Mouse (Mus musculus) forebrain, postnatal 0 days (tissue): ENCODE data around the gene Krt78. TPM values are rescaled to one million over a fixed set of nuclear protein-coding genes. Genes with fewer than 3 reads are reported as not detected.

Experiments
- ATAC-seq: fragments of 200-750 bp; cut with Nextera tagmentation; 2 replicates; pipeline ENCODE4 v1.8.0; 2017; ENCODE audit warnings: mild to moderate bottlenecking, moderate library complexity
- DNase-seq: peaks from one replicate; pipeline ENCODE4 v3.0.0-alpha.2; 2015
- H3K27ac ChIP-seq: fragments of 300-500 bp; sonication (generic); 2 replicates; pipeline ENCODE4 v1.5.1; 2014; ENCODE audit warnings: low read depth, mild to moderate bottlenecking, antibody characterized with exemption, low read length, moderate library complexity, mixed read lengths
- H3K27me3 ChIP-seq: fragments of 300-500 bp; sonication (generic); 2 replicates; pipeline ENCODE4 v1.6.1; 2014; ENCODE audit warnings: mild to moderate bottlenecking, low read length, mixed read lengths; ENCODE audit not compliant: insufficient read depth
- H3K36me3 ChIP-seq: fragments of 300-500 bp; sonication (generic); 2 replicates; pipeline ENCODE4 v1.6.1; 2014; ENCODE audit warnings: mild to moderate bottlenecking, moderate library complexity; ENCODE audit not compliant: insufficient read depth
- H3K4me1 ChIP-seq: fragments of 300-500 bp; sonication (generic); 2 replicates; pipeline ENCODE4 v1.6.1; 2014; ENCODE audit warnings: antibody characterized with exemption; ENCODE audit not compliant: insufficient read depth
- H3K4me2 ChIP-seq: fragments of 300-500 bp; sonication (generic); 2 replicates; pipeline ENCODE4 v1.6.1; 2014; ENCODE audit warnings: low read depth, mild to moderate bottlenecking, moderate library complexity
- H3K4me3 ChIP-seq: fragments of 300-500 bp; sonication (generic); 2 replicates; pipeline ENCODE4 v1.5.1; 2014; ENCODE audit warnings: low read depth, low read length, mixed read lengths
- H3K9ac ChIP-seq: fragments of 300-500 bp; sonication (generic); 2 replicates; pipeline ENCODE4 v1.6.1; 2014; ENCODE audit warnings: mild to moderate bottlenecking
- H3K9me3 ChIP-seq: fragments of 300-500 bp; sonication (generic); 2 replicates; pipeline ENCODE4 v1.6.1; 2016; ENCODE audit warnings: low read length
- CTCF ChIP-seq: sonication (generic); IDR thresholded peaks from 2 replicates; pipeline ENCODE4 v1.5.1; 2016; ENCODE audit warnings: antibody characterized with exemption, control low read depth, low read depth
- WGBS: fragments of 180-500 bp; shearing (Covaris S2); extraction: QIAGEN DNeasy Blood & Tissue Kit; methylation state at CpG from one replicate; pipeline ENCODE4 v1.1.7; 2014; 5-methylcytosine and 5-hydroxymethylcytosine counted together
- polyA plus RNA-seq: library from polyadenylated mRNA; unstranded; fragments of >200 nt; fragmentation: Nextera tagmentation; extraction: Ambion mirVana; gene quantifications from 2 replicates; pipeline ENCODE4 v1.2.1, GENCODE M21; 2015
- total RNA-seq: library from RNA; depleted of rRNA; stranded (reverse); fragments of >200 nt; gene quantifications from 2 replicates; pipeline ENCODE4 v1.2.3, GENCODE M21; 2014

Gene Krt78
- total and polyA plus RNA-seq, 2 experiments from 2014 or later: not detected

- H3K4me2 ChIP-seq: no peak overlapping the region
Measured at GRCm38 (mm10) chr15:101973414-101974077, 19.5 kb upstream of the Krt78 start.

DNA sequence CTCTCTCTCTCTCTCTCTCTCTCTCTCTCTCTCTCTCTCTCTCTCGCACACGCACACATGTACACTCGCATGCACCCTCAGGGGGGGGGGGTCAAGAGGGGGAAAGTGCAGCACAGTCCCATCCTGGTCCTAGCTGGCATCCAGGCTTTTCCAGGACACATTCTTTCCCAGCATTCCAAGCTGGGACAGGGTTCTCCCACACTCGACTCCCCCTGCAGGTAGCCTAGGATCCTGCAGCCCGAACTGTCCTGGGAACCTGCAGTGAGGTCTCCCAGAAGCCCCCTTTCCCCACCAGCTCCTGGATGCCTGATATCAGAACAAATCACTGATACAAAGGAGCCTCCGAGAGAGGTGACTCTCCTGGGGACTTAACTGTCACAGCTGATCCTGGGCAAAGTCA, 16.4 kb upstream of the Krt78 start:
- peak; percentile 39; the same call in 1 of the 2 replicates for ATAC-seq

More at GRCm38 (mm10) chr15:101973414-101974077, 19.5 kb upstream of the Krt78 start:
- ATAC-seq: peak; percentile 87
- H3K9me3 ChIP-seq: no peaks in the 10 kb centered on the region
- H3K27ac ChIP-seq: no peak overlapping the region
- peak; percentile 99 for TF ChIP-seq CTCF
- DNase-seq: peak; percentile 97
- H3K4me1 ChIP-seq: peaks cover 6% of the 10 kb centered on the region; the same call in 1 of the 2 replicates
- WGBS: 11% methylated on average over 15 of the region's 15 CpGs
- no peaks in the 10 kb centered on the region for H3K36me3 ChIP-seq
- H3K9ac ChIP-seq: no peak overlapping the region
- no peaks in the 10 kb centered on the region; the same call in 1 of the 2 replicates for H3K27me3 ChIP-seq
- no peak overlapping the region for H3K4me3 ChIP-seq

GRCm38 (mm10) chr15:101966808-101967207, 12.7 kb upstream of the Krt78 start:
- Histone ChIP-seq H3K9ac (no peak overlapping the region), H3K4me3 (no peak overlapping the region), H3K4me1 (no peaks in the 10 kb centered on the region), H3K4me2 (no peak overlapping the region), H3K27me3 (no peaks in the 10 kb centered on the region), H3K27ac (no peak overlapping the region), H3K9me3 (no peaks in the 10 kb centered on the region), H3K36me3 (no peaks in the 10 kb centered on the region)
- TF ChIP-seq CTCF: no peak
- ATAC-seq: no peak
- WGBS: 79% methylated on average over 8 of the region's 8 CpGs
- DNase-seq: no peak

More for the DNA sequence above, 16.4 kb upstream of the Krt78 start:
- 14% methylated on average over 3 of the region's 6 CpGs for WGBS
- Histone ChIP-seq H3K27me3 (no peaks in the 10 kb centered on the region; the same call in 1 of the 2 replicates), H3K36me3 (no peaks in the 10 kb centered on the region), H3K9ac (no peak overlapping the region), H3K4me1 (no peaks in the 10 kb centered on the region), H3K9me3 (no peaks in the 10 kb centered on the region), H3K27ac (no peak overlapping the region), H3K4me2 (no peak overlapping the region), H3K4me3 (no peak overlapping the region)
- peak; percentile 63 for DNase-seq
- peak; percentile 78 for TF ChIP-seq CTCF

GRCm38 (mm10) chr15:101958891-101959290, 4.8 kb upstream of the Krt78 start:
- Histone ChIP-seq H3K36me3 (no peaks in the 10 kb centered on the region), H3K9ac (no peak overlapping the region), H3K27me3 (no peaks in the 10 kb centered on the region), H3K4me3 (no peak overlapping the region), H3K9me3 (no peaks in the 10 kb centered on the region), H3K27ac (no peak overlapping the region), H3K4me2 (no peak overlapping the region), H3K4me1 (no peaks in the 10 kb centered on the region)
- DNase-seq: no peak
- no peak for TF ChIP-seq CTCF
- WGBS: 67% methylated on average over 3 of the region's 3 CpGs
- ATAC-seq: no peak

DNA sequence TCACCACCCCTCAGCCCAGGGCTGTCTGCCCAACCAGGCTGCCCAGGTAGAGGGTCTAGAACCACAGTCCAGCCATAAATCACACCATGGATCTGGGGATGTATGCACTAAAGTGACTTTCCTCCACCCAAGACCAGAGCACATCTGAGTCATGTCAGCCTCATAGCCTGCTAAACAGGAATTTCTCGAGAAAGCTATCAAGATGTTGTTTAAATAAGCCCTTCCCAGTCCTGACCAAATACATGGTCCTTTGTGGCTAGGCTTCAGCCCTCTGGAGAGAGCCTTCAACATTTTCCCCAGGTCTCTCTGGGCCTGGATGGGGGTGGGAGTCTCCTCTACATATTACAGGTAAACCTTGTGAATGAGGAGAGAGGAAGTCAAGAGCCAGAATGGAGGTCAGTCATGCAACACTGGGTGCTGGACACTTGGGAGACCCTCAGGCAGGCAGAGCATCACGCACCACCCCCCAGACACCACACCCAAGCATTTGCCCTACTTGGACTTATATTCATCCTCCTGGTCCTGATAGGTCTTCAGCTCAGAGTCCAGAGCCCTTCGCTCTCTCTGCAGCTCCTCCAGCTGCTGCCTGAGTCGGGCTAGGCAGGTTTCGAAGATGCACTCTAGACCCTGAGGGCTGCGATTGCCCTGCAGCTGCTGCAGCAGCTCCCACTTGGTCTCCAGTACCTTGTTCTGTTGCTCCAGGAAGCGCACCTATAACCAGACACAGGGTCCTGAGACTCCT, 1.2 kb downstream of the Krt78 start:
- no peak overlapping the region for H3K4me2 ChIP-seq
- no peaks in the 10 kb centered on the region for H3K27me3 ChIP-seq
- H3K9me3 ChIP-seq: no peaks in the 10 kb centered on the region
- no peak overlapping the region for H3K27ac ChIP-seq
- ATAC-seq (no peak), DNase-seq (no peak)
- H3K4me3 ChIP-seq: no peak overlapping the region
- no peak for TF ChIP-seq CTCF
- 91% methylated on average over 7 of the region's 7 CpGs for WGBS
- H3K36me3 ChIP-seq: no peaks in the 10 kb centered on the region
- H3K9ac ChIP-seq: no peak overlapping the region
- H3K4me1 ChIP-seq: no peaks in the 10 kb centered on the region

DNA sequence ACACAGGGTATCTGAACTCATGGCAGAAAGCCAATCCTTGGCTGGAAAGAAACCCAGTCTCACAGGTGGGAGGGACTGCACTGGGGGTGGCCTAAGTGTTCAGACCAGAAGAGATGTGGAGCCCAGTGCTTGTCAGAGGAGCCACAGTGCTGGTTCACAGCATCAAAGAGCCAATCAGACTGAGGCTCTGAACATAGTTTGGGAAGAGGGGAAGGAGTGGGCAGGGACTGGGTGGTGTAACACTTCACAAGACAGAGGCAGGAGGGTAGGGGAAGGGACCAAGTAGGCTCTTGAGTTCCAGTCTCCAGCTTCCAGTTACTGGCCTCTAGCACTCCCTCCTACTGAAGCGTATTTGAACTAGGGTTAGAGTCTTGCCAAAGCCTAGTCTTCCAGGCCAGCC, 8.7 kb downstream of the Krt78 start:
- Histone ChIP-seq H3K4me1 (no peaks in the 10 kb centered on the region), H3K27ac (no peak overlapping the region), H3K4me3 (no peak overlapping the region), H3K4me2 (no peak overlapping the region), H3K9me3 (no peaks in the 10 kb centered on the region), H3K36me3 (no peaks in the 10 kb centered on the region), H3K9ac (no peak overlapping the region), H3K27me3 (no peaks in the 10 kb centered on the region)
- WGBS: 67% methylated on average over 1 of the region's 1 CpGs
- no peak for TF ChIP-seq CTCF
- no peak for ATAC-seq
- DNase-seq: no peak

DNA sequence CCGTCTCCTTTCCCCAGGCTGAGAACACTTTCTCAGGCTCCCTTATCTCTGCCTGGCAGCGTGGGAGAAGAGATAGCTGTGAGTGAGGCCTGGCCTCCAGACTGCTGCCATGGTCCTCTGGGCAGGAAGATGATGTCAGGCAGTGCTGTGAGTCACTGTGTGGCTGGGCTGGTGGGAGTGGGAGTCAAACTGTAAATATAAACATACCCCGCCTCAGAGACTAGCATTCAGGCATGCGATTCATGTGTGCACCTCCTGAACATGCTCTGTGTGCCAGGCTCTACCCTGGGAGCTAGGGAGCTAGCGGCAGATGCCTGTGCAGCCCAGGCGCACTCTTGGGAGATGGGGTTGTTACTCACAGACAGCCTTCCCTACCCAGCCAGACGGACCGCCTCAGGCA, 12.1 kb downstream of the Krt78 start:
- Histone ChIP-seq H3K4me1 (no peaks in the 10 kb centered on the region), H3K4me3 (no peak overlapping the region), H3K4me2 (no peak overlapping the region), H3K27me3 (no peaks in the 10 kb centered on the region), H3K9ac (no peak overlapping the region), H3K27ac (no peak overlapping the region), H3K36me3 (no peaks in the 10 kb centered on the region), H3K9me3 (no peaks in the 10 kb centered on the region)
- ATAC-seq (no peak), DNase-seq (no peak)
- WGBS: 76% methylated on average over 8 of the region's 8 CpGs
- TF ChIP-seq CTCF: no peak
